Mouse (Mus musculus) myocyte (in vitro differentiated cells): ENCODE results near the gene Hist1h2bl. TPM values are rescaled to one million over a fixed set of nuclear protein-coding genes. Genes with fewer than 3 reads are reported as not detected.

ENCODE experiments used
- H3K27me3 ChIP-seq: one replicate; pipeline ENCODE4 v1.6.1; 2011; ENCODE audit not compliant: control insufficient read depth, insufficient read depth, insufficient read length
- H3K36me3 ChIP-seq: one replicate; pipeline ENCODE4 v1.6.1; 2011; ENCODE audit not compliant: control insufficient read depth, insufficient read depth
- H3K4me2 ChIP-seq: one replicate; pipeline ENCODE4 v1.6.1; 2011; ENCODE audit warnings: low read depth, control low read depth
- H3K4me3 ChIP-seq: one replicate; pipeline ENCODE4 v1.5.1; 2011; ENCODE audit warnings: mild to moderate bottlenecking, control low read depth, moderate library complexity
- H3K79me2 ChIP-seq: one replicate; pipeline ENCODE4 v1.6.1; 2011; ENCODE audit not compliant: control insufficient read depth, insufficient read depth
- H3ac ChIP-seq: one replicate; pipeline ENCODE4 v1.6.1; 2011; ENCODE audit not compliant: control insufficient read depth, insufficient read length
- CEBPB ChIP-seq: IDR thresholded peaks from 2 replicates; pipeline ENCODE4 v1.6.1; 2011; ENCODE audit warnings: mild to moderate bottlenecking, moderate library complexity; ENCODE audit not compliant: poor library complexity, insufficient read depth, severe bottlenecking
- E2F4 ChIP-seq: IDR thresholded peaks from one replicate; pipeline ENCODE4 v1.6.1; 2011; ENCODE audit warnings: mild to moderate bottlenecking, control low read depth, moderate library complexity; ENCODE audit not compliant: insufficient read depth
- MAX ChIP-seq: IDR thresholded peaks from one replicate; pipeline ENCODE4 v1.6.1; 2011; ENCODE audit warnings: low read depth, mild to moderate bottlenecking, control low read depth
- MYOD1 ChIP-seq, 3 experiments: IDR thresholded peaks; one replicate each; pipeline ENCODE4 v1.6.1; 2011; ENCODE audit warnings: control low read depth in 2 of 3, low read depth in 2 of 3, mild to moderate bottlenecking in 2 of 3, moderate library complexity in 1 of 3; ENCODE audit not compliant: insufficient read length in 2 of 3, control insufficient read depth in 1 of 3
- MYOG ChIP-seq, 3 experiments: IDR thresholded peaks; one replicate each; pipeline ENCODE4 v1.6.1; 2011; ENCODE audit warnings: control low read depth in 2 of 3, low read depth in 2 of 3, mild to moderate bottlenecking in 2 of 3; ENCODE audit not compliant: insufficient read length in 2 of 3, control insufficient read depth in 1 of 3, insufficient read depth in 1 of 3
- POLR2A ChIP-seq: IDR thresholded peaks from one replicate; pipeline ENCODE4 v1.6.1; 2011; ENCODE audit warnings: low read depth, mild to moderate bottlenecking, control low read depth, moderate library complexity; ENCODE audit not compliant: insufficient read length
- POLR2AphosphoS2 ChIP-seq: IDR thresholded peaks from one replicate; pipeline ENCODE4 v1.6.1; 2011; ENCODE audit warnings: low read depth, control low read depth; ENCODE audit not compliant: insufficient read length
- REST ChIP-seq: IDR thresholded peaks from one replicate; pipeline ENCODE4 v1.6.1; 2011; ENCODE audit warnings: mild to moderate bottlenecking, control low read depth, moderate library complexity; ENCODE audit not compliant: insufficient read depth, insufficient read length
- SRF ChIP-seq: IDR thresholded peaks from one replicate; pipeline ENCODE4 v1.6.1; 2011; ENCODE audit warnings: low read depth; ENCODE audit not compliant: control insufficient read depth, insufficient read length
- TCF12 ChIP-seq: IDR thresholded peaks from one replicate; pipeline ENCODE4 v1.6.1; 2011; ENCODE audit warnings: mild to moderate bottlenecking, control low read depth; ENCODE audit not compliant: poor library complexity, insufficient read depth, severe bottlenecking
- TCF3 ChIP-seq: IDR thresholded peaks from one replicate; pipeline ENCODE4 v1.6.1; 2011; ENCODE audit warnings: low read depth, control low read depth; ENCODE audit not compliant: insufficient read length
- USF1 ChIP-seq: IDR thresholded peaks from one replicate; pipeline ENCODE4 v1.6.1; 2011; ENCODE audit warnings: low read depth, mild to moderate bottlenecking, control low read depth, moderate library complexity
- polyA plus RNA-seq: library from polyadenylated mRNA; unstranded; fragments of >200 nt; fragmentation: generic; extraction: Trizol; gene quantifications from one replicate; pipeline ENCODE4 v1.2.1, GENCODE M21; 2012; ENCODE audit warnings: missing spikeins

Hist1h2bl gene
- polyA plus RNA-seq, 1 experiment: 2.7 TPM

DNA sequence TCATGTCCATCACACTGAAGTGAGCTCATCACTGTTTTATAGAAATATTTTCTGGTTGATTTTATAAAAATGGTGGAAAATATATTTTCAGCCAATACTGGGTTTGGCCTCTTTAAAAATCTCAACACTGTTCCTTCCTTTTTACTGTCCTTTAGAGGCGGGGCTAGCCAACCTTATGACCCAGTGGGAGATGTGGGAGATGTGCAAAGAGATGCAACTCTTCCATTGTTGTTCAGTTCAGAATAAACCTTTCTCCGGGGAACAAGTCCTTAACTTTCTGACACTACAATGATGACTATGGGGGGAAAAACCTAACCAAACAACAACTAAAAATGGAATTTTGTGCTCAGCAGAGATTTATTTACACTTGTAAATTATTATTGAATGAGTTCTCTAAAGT, 38.6 kb downstream of the Hist1h2bl start, which contains the start of gene Olfr1360:
TSS of gene Olfr1360 (minus strand) at position 101 of the 400 bp plus-strand sequence.
- no peaks in the 10 kb centered on the region for H3K27me3 ChIP-seq
- H3K36me3 ChIP-seq: no peaks in the 10 kb centered on the region
- H3K4me2 ChIP-seq: no peak within 1 kb of the TSS
- no peaks in the 10 kb centered on the region for H3K79me2 ChIP-seq
- no peak within 1 kb of the TSS for H3ac ChIP-seq
- TF ChIP-seq REST (no peak), MYOG (IDR thresholded peaks at IDR 0.05; ENCODE audit: control insufficient read depth in 1 of 3, insufficient read depth in 1 of 3, insufficient read length in 2 of 3, low read depth in 2 of 3) (no peak), TCF3 (no peak), MYOD1 (IDR thresholded peaks at IDR 0.05; ENCODE audit: control insufficient read depth in 1 of 3, insufficient read length in 2 of 3, low read depth in 2 of 3) (no peak), MAX (no peak), E2F4 (no peak), SRF (no peak), CEBPB (no peak), POLR2A (no peak), TCF12 (no peak), USF1 (no peak), POLR2AphosphoS2 (no peak)
- no peak within 1 kb of the TSS for H3K4me3 ChIP-seq

Other genes with a start within 250 kb of the Hist1h2bl start
- 0.05 TPM for gene Nkapl, start 247.6 kb downstream of the Hist1h2bl start, polyA plus RNA-seq
- not detected for gene Zkscan4, start 237.2 kb downstream of the Hist1h2bl start, polyA plus RNA-seq
- gene Gm10065, start 236.7 kb downstream of the Hist1h2bl start, polyA plus RNA-seq: not detected
- 0.71 TPM for gene AK157302, start 220.9 kb downstream of the Hist1h2bl start, polyA plus RNA-seq
- 29.0 TPM for gene Gm11273, start 214.7 kb downstream of the Hist1h2bl start, polyA plus RNA-seq
- gene Zkscan8, start 185.0 kb downstream of the Hist1h2bl start, polyA plus RNA-seq: 1.9 TPM
- 0.02 TPM for gene Olfr1366, start 173.3 kb downstream of the Hist1h2bl start, polyA plus RNA-seq
- gene Olfr1535, start 156.2 kb downstream of the Hist1h2bl start, polyA plus RNA-seq: not detected
- not detected for gene Olfr1364, start 134.4 kb downstream of the Hist1h2bl start, polyA plus RNA-seq
- gene Olfr1362, start 102.1 kb downstream of the Hist1h2bl start, polyA plus RNA-seq: not detected
- not detected for gene Olfr11, start 73.6 kb downstream of the Hist1h2bl start, polyA plus RNA-seq
- gene Olfr1361, start 52.8 kb downstream of the Hist1h2bl start, polyA plus RNA-seq: not detected
- gene Olfr1360, start 38.7 kb downstream of the Hist1h2bl start, polyA plus RNA-seq: not detected
- not detected for gene Olfr1359, start 18.0 kb downstream of the Hist1h2bl start, polyA plus RNA-seq
- 6.4 TPM for gene Hist1h2ai, start 279 bp upstream of the Hist1h2bl start, polyA plus RNA-seq
- 9.0 TPM for gene Hist1h3h, start 1.5 kb upstream of the Hist1h2bl start, polyA plus RNA-seq
- gene Hist1h2bm, start 5.9 kb upstream of the Hist1h2bl start, polyA plus RNA-seq: 1.3 TPM
- 1.3 TPM for gene Hist1h4j, start 18.9 kb upstream of the Hist1h2bl start, polyA plus RNA-seq
- gene Hist1h4k, start 34.4 kb upstream of the Hist1h2bl start, polyA plus RNA-seq: 6.3 TPM
- gene Hist1h2ak, start 37.7 kb upstream of the Hist1h2bl start, polyA plus RNA-seq: 2.3 TPM
- gene Hist1h2bn, start 38.0 kb upstream of the Hist1h2bl start, polyA plus RNA-seq: 1.8 TPM
- gene Hist1h1b, start 64.5 kb upstream of the Hist1h2bl start, polyA plus RNA-seq: 1.7 TPM
- gene Hist1h3i, start 67.2 kb upstream of the Hist1h2bl start, polyA plus RNA-seq: 10.6 TPM
- 6.8 TPM for gene Hist1h2an, start 71.1 kb upstream of the Hist1h2bl start, polyA plus RNA-seq
- gene Hist1h2bp, start 71.3 kb upstream of the Hist1h2bl start, polyA plus RNA-seq: 0.89 TPM
- gene Hist1h2bq, start 94.1 kb upstream of the Hist1h2bl start, polyA plus RNA-seq: 72.0 TPM
- gene Hist1h2ao, start 94.3 kb upstream of the Hist1h2bl start, polyA plus RNA-seq: not detected
- gene Hist1h4m, start 95.6 kb upstream of the Hist1h2bl start, polyA plus RNA-seq: not detected
- 19.7 TPM for gene Hist1h4n, start 116.1 kb upstream of the Hist1h2bl start, polyA plus RNA-seq
- gene Hist1h2ap, start 117.4 kb upstream of the Hist1h2bl start, polyA plus RNA-seq: 730 TPM
- gene Hist1h2br, start 117.6 kb upstream of the Hist1h2bl start, polyA plus RNA-seq: 71.7 TPM
- 0.89 TPM for gene Zfp184, start 229.0 kb upstream of the Hist1h2bl start, polyA plus RNA-seq